Mouse (Mus musculus): ENCODE data around the gene Dedd2.
A peak's percentile ranks its signal among the peaks of the same experiment; 100 is the strongest.

Dedd2 gene

DNA sequence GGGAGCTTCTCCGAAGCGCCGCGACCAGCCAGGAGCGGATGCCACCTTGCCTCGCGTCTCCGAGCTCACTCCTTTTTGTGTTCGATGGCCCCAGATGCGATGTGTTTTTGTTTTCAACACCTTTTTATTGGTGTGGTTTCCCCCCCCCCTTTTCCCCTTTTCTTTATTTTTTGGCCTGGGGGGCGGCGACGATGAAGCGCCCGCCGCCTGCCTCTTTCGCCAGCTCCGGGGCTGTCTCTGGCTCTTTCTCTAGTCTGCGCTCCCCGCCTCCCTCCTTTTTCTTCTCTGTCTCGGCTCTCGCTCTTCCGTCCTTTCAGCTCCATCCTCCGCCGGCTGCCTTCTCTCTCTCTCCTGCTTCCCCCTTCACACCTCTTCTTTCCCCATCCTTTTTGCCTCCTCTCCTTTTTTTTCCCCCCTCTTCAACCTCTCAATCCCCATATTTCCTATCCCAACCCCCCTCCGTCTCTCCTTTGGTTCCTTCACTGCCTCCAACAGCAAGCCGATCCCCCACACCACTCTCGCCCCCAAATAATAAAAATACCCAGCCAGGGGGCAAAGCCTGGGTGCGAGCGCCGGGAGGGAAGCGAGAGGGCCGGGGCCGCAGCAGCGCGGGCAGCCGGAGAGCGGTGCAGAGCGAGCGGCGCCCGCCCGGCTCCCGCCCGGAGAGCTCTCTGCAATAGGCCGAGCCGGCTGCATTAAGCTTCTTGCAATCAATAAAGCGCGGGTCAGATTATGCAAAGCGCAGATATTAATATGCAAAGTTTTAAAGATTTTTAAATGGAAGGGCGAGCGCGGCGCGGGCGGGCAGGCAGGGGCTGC is 41.4 kb downstream of the Dedd2 start:
- DNase-seq (ENCODE audit: low spot score in 2 of 2) = no peak

DNA sequence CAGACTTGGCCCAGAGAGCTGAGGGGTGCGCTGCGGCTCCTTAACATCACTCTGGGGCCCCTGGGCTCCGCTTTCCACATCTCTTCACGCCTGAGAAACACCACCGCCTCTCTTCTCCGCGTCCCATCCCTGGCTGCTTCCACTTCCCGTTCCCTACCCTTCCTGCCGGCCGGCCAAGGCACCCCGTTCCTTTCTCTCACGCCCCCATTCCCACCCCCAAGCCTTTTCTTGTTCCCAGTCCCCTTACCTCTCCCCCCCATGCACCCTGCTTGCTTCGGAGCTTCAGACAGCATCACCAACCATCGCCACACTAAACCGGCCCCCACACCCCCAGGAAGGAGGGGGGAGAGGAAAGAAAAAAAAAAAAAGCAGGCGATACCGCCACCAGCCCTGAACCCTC is 42.1 kb downstream of the Dedd2 start:
- DNase-seq (ENCODE audit: low spot score in 2 of 2) = no peak

DNA sequence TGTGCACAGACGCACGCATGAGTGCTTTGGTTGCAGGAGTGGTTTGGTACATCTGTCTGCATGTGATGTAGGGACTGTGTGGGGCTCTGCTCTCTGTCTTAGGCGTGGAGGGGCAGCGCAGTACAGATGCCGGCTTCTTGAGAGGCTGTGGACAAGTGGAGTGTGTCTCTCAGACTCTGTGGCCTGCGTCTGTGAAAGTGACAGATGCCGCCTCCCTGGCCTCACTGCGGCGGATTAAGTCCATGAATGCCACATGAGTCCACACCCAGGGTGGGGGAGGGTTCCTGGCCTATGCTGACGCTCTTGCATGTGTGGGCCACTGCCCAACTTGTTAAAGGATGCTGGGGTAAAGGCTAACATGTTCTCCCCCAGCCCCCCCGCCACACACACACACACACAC is 46.1 kb downstream of the Dedd2 start:
- DNase-seq (ENCODE audit: low spot score in 2 of 2) = no peak

DNA sequence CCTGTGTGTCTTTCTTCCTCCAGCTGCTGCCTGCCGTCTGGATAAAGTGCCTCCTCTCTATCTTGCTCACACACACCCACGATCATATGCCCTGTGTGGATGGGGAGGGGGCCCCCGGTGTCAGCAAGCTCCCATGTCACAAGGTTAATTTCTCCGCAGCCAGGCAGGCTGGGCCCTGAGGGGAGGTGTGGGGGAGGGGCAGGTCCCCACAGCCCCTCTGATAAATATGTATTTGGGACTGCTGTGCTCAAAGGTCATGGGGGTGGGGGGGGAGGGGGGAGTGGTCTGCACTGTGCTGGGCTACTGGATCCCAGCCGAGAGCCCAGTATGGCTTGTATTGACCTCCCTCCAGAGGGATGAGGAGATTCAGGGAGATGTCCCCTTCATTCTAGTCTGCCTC is 47.7 kb downstream of the Dedd2 start:
- no peak for DNase-seq (ENCODE audit: low spot score in 2 of 2)

DNA sequence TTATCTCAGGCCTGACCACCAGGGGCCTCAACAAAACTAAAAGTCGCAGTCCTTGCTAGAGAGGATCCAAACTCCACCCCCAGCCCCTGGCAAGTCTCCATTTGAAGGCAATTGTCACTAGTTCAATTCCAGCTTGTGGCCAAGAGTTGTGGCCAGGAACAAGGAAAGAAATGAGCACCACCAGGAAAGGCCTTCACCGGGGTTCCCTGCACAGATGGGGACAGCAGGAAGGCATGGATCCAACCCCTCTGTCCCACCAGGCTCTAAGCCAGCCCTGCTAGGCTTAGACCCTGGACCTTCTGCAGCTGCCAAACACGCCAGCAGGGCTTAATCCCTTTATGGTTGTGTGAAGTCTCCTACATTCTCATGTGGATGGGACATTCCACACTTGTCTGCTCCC is 49.8 kb downstream of the Dedd2 start:
- DNase-seq (ENCODE audit: low spot score in 2 of 2) = peak in 1 of 2 experiments; percentile 70

DNA sequence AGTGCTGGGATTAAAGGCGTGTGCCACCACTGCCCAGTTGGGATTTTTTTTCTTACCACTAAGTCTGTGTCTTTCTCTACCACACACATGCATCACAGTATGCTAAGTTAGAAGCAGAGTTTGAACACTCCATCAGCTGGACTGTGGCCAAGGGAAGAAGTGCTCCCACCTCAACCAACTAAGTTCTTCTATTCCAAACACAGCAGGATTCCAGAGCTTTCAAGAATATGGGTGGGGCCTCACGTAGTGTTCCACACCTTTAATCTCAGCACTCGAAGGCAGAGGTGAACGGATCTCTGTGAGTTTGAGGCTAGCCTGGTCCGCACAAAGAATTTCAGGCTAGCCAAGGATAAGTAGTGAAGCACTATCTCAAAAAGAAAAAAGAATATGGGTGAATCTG is 54.3 kb downstream of the Dedd2 start:
- no peak for DNase-seq (ENCODE audit: low spot score in 2 of 2)

DNA sequence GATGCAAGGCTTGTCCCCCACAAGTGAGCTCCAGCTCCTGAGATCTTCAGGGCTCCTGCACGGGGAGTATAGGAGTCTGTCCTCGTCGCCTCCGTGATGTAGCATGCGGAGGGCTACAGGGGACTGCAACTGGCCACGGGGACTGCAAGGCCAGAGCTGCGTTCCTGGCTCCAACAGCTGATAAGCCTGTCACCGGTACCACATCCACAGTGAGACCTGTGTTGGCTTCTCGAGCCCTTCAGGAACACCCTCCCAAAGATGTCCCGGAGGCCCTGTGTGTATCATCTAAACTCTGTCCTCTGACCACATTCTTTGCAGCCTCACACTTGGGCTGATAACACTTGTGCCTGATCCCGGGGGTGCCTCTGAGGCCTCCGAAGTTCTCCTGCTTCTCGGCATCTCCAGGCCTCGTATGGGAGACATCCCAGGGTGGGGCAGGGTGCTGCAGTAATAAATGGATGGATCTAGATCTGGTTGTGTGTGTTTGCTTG is 64.2 kb downstream of the Dedd2 start:
- no peak for DNase-seq (ENCODE audit: low spot score in 2 of 2)

DNA sequence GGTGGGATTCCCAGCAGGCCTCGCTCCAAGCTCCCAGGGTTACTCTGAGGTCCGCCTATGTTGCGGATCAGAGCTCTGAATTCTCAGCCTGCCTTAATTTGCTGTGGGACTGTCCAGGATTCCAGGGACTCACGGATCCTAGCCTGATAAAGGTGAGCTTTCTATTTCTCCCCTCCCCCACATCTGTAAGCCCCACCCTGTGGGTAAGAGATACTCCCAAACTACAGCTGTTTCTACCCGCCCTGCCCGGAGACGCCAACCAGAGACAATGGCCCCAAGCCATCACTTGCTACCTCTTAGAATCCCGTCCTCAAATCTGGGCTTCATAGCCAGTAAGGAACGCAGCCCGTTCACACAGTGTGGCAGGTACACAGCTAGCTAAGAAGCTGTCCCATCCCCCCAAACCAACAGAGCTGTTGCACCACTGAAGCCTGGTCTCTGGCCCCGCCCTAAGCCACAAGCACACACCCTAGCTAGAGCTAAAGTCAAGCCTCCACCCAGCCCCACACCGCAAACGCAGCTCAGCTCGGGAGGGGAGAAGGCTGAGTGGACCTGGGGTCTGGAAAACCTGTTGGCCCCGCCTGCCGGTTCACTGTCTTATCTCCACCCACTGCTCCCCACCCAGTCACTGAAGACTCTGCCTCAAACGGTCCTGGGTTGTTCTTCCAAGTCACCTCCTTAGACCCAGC is 64.8 kb downstream of the Dedd2 start:
- no peak for DNase-seq (ENCODE audit: low spot score in 2 of 2)

DNA sequence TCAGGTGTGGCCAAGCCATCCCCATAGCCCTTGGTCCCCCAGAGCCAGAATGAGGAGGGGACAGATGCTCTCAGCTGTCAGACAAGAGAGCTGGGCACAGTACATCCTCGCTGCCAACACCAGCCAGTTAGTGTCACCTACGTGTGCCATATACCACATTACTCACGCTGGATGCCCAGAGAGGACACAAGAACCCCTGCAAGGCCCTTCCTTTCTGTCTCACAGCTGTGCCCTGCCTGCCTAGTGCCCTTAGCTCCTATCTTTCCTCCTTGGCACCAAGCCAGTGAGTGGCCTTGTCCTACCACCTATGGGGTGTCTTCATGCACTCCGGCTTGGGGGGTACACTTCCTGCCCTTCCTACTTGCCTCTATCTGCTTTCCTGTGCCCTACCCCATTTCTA is 65.8 kb downstream of the Dedd2 start:
- DNase-seq (ENCODE audit: low spot score in 2 of 2) = no peak

DNA sequence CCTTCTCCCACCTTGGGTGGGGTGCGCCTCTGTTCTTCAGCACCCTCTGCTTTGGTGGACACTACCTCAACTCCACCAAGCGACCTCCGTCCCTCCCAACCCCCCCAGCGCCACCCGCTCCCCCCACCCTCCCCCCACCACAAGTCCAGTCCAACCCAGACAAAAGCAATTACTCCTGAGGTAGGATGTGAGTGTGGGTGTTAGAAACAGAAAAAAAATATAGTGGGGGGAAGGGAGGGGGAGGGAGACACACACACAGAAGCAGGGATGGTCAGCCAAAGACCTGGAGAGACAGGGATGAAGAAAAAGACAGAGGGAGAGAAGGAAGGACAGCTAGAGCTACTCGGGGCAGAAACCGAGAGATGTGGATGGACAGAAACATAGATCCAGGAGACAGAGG is 66.6 kb downstream of the Dedd2 start:
- no peak for DNase-seq (ENCODE audit: low spot score in 2 of 2)

DNA sequence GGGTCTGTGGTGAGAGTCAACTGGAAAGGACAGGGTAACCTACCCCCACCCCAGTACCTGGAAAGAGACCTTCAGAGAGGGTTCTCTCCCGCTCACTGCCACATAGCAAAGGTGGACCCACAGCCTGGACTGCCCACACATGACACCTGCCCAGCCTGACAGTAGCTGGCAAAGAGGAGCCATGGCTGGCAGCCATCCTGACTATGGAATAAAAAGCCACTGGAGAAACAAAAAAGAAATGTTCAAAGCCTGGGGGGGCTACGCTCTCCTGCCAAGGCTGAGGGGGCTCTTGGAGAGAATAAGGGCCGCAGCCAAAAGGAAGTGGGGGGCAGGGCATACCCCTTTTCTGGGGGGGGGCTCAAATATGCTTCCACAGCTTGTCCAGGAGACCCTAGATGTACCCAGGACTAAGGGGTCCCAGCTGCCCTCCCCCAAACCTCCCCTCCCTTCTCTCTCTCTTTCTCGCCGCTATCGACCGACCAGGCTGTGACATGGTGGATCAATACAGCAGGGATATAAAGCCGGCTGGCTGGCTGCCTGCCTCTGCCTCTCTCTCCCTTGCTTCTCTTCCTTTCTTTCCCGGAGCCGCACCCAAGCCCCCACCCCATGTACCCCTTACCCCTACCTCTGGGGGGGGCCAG is 68.4 kb downstream of the Dedd2 start:
- DNase-seq (ENCODE audit: low spot score in 2 of 2) = no peak

DNA sequence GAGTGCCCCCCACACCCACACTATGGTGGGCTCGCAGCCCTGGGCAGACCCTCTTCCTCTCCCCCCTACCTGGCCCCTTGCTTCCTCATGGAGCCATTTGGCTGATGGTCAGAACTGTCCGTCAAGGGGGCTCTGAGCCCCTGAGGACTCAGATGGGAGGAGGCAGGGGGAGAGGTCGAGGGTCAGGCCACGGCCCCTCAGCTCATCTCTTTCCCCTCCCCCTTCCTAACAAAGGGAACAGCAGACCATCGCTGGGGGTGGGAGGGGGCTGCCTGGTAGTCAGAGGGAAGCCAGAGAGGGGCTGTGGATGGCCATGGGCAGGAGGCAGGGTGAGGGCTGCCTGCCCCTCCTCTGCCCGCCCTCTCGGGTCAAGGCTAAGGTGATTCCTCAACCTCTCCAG is 69.4 kb downstream of the Dedd2 start:
- DNase-seq (ENCODE audit: low spot score in 2 of 2) = no peak

DNA sequence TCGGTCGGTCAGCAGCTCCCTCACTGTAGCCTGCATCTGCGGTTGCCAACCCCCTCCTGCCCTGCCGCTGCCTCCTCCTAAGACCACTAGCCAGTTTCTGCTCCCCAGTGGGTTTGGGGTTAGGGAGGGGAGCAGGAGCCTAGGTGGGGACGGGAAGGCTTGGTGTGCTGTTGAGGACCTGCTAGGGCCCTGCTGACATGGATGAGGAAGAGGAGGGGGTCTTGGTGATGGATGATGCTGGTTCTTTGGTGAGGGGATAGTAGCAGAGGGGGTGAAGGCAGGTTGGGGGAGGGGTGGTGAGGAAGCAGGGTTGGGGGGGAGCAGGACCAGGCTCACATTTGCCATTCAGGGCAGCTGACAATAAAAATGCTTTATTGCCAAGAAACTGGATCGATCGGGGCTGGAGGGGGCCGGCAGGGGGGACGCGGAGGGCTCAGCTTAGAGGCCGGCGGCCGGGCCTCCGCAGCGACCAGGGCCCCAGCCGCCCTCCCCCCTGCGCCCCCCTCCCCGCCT is 70.2 kb downstream of the Dedd2 start:
- DNase-seq (ENCODE audit: low spot score in 2 of 2) = no peak

All from cerebellum, postnatal 4 days (tissue).